Mouse (Mus musculus) brain, embryonic 14.5 days (tissue): ENCODE data around the gene Zmiz2.

ENCODE experiments used
- CTCF ChIP-seq: fragments of 200-500 bp; IDR thresholded peaks from 2 replicates; pipeline ENCODE4 v1.5.1; 2012; ENCODE audit warnings: inconsistent platforms, mild to moderate bottlenecking, moderate library complexity, borderline replicate concordance; ENCODE audit not compliant: insufficient read depth, insufficient read length; ENCODE audit errors: extremely low read depth
- POLR2A ChIP-seq: fragments of 200-500 bp; IDR thresholded peaks from 2 replicates; pipeline ENCODE4 v1.6.1; 2012; ENCODE audit warnings: mild to moderate bottlenecking, inconsistent platforms, borderline replicate concordance; ENCODE audit not compliant: poor library complexity, insufficient read depth, insufficient read length, severe bottlenecking; ENCODE audit errors: extremely low read depth

DNA sequence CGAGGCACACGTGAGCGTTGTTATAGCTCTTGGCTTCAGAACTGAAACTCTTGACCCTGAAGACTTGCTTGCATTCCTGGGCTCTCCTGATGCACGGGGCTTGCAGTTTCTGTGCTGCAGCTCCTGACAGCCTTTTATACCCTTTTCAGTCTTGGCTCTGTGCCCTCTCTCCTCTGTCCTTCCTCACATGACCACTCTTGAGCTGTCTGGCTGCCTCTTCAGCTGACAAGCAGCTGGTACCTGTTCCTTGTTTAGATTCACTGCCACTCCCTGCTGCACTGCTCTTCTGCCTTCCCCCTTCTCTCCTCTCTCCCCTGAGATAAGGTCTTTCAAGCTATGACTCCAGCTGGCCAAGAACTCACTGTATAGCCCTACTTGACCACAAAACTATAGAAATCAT, 58.6 kb downstream of the Zmiz2 start:
- TF ChIP-seq CTCF (no peak), POLR2A (no peak)
